Mouse (Mus musculus): ENCODE data around the gene Efl1. TPM values are rescaled to one million over a fixed set of nuclear protein-coding genes. Genes with fewer than 3 reads are reported as not detected.
A peak's percentile ranks its signal among the peaks of the same experiment; 100 is the strongest.

Gene Efl1
- polyA plus RNA-seq, 1 experiment = 5.5 TPM

DNA sequence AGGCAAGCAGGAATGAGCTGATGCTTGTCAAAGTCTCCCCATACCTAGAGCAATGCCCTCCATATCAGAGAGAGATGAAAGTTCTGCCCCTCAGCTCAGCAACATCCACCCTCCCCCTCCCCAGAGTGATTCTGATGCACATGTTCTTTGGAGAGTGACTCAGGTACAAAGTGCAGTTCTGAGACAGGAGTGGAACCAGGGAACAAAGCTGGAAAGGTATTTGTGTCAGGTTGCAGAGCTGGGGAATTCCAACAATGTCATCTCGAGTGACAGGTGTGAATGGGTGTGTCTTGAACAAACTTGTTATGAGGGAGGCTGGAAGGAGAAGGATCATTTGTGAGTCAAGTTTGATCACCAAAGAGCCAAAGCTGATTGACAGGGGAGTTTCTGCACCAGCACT lies 146.1 kb downstream of the Efl1 start:
- WGBS = 43% methylated on average over 1 of the region's 1 CpGs
- Histone ChIP-seq H3K4me3 (replicated peaks; ENCODE audit: extremely low read depth, low read depth, low read length) (no peak overlapping the region), H3K4me1 (ENCODE audit: control insufficient read depth, insufficient read depth, low read length) (no peaks in the 10 kb centered on the region)
- no peak for TF ChIP-seq CTCF (IDR thresholded peaks at IDR 0.05; ENCODE audit: insufficient read depth, low read length)
- TF ChIP-seq POLR2A (IDR thresholded peaks at IDR 0.05; ENCODE audit: borderline replicate concordance, extremely low read depth, low read depth, low read length) = no peak
- peak; percentile 17 for DNase-seq

DNA sequence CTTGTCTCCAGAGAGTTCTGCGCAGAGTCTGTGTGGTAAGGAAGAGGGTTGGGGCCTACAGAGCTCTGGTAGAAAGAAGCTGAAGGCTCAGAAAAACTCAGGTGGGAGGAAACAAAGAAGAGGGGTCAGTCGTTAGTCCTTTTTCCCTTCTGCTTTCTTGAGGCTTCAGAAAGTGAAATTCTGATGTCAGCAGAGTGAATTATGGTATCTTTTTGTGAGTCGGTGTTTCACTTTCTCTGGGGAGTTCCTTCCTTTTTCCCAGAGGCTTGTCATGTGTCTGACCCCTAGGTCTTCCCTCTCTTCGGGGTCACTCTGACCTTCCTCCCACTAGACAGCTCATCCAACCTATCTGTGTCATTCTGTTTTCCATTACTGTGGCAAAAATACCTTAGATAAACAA lies 153.8 kb downstream of the Efl1 start:
- H3K4me3 ChIP-seq (replicated peaks; ENCODE audit: extremely low read depth, low read depth, low read length) = no peak overlapping the region
- no peaks in the 10 kb centered on the region for H3K4me1 ChIP-seq (ENCODE audit: control insufficient read depth, insufficient read depth, low read length)
- WGBS = 46% methylated on average over 4 of the region's 4 CpGs
- TF ChIP-seq CTCF (IDR thresholded peaks at IDR 0.05; ENCODE audit: insufficient read depth, low read length) (no peak), POLR2A (IDR thresholded peaks at IDR 0.05; ENCODE audit: borderline replicate concordance, extremely low read depth, low read depth, low read length) (no peak)
- DNase-seq = no peak

DNA sequence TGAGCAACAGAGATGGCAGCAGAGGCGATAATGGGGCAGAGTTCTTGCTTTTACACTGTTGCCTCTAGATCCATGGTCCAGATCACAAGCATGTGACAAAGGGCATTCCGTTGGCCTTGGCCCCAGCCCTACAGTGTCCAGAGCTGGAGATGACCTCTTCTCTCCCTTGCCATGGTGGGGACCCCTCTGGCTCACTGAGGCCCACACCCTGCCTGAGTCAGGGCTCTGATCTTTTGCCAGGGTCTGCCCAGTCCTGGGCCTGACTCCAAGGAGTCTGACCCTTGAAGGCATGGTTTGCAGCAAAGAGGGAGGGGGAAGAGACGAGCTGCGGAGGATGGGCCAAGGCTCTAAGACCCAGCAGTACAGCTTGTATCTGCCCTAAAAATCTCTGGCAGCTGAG lies 159.8 kb downstream of the Efl1 start:
- TF ChIP-seq CTCF (IDR thresholded peaks at IDR 0.05; ENCODE audit: insufficient read depth, low read length) (no peak), POLR2A (IDR thresholded peaks at IDR 0.05; ENCODE audit: borderline replicate concordance, extremely low read depth, low read depth, low read length) (no peak)
- Histone ChIP-seq H3K4me3 (replicated peaks; ENCODE audit: extremely low read depth, low read depth, low read length) (no peak overlapping the region), H3K4me1 (ENCODE audit: control insufficient read depth, insufficient read depth, low read length) (no peaks in the 10 kb centered on the region)
- 58% methylated on average over 4 of the region's 4 CpGs for WGBS
- no peak for DNase-seq

DNA sequence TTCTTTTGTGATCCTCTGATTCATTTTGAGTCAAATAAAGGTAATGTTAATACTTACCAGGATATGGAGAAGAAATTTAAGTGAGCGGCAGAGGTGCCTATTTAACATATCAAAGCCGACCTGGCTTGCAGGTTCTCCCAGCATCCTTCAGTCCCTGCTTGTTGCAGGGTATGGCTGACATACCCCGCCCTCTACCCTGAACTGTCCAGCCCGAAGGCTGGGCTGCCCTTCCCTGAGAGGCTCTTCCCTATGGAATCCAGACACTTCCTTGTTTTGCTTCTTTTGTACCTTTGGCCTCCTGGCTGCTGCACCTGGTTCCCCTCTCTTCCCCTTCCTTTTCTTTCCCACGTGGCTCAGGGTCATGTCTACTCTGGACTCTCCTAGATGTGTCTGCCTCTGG lies 160.7 kb downstream of the Efl1 start:
- WGBS = 66% methylated on average over 5 of the region's 5 CpGs
- Histone ChIP-seq H3K4me1 (ENCODE audit: control insufficient read depth, insufficient read depth, low read length) (no peaks in the 10 kb centered on the region), H3K4me3 (replicated peaks; ENCODE audit: extremely low read depth, low read depth, low read length) (no peak overlapping the region)
- no peak for DNase-seq
- TF ChIP-seq CTCF (IDR thresholded peaks at IDR 0.05; ENCODE audit: insufficient read depth, low read length) (no peak), POLR2A (IDR thresholded peaks at IDR 0.05; ENCODE audit: borderline replicate concordance, extremely low read depth, low read depth, low read length) (no peak)

DNA sequence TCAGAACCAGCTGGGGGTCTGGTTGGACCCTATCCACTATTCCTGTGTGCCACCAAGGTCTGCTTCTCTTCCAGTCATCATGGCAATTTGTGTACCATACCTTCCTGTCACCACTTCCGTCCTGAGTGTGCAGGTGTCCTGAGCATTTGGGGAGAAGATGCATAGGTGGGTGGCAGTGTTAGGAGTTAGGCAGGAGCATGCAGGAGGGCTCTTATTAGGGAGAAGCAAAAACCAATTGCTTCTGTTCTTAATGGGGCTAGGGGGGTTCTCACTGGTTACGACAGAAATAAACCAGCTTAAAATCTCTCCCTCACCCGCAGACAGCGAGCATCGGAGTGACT lies 162.4 kb downstream of the Efl1 start:
- WGBS = 63% methylated on average over 5 of the region's 5 CpGs
- TF ChIP-seq CTCF (IDR thresholded peaks at IDR 0.05; ENCODE audit: insufficient read depth, low read length) (no peak), POLR2A (IDR thresholded peaks at IDR 0.05; ENCODE audit: borderline replicate concordance, extremely low read depth, low read depth, low read length) (no peak)

DNA sequence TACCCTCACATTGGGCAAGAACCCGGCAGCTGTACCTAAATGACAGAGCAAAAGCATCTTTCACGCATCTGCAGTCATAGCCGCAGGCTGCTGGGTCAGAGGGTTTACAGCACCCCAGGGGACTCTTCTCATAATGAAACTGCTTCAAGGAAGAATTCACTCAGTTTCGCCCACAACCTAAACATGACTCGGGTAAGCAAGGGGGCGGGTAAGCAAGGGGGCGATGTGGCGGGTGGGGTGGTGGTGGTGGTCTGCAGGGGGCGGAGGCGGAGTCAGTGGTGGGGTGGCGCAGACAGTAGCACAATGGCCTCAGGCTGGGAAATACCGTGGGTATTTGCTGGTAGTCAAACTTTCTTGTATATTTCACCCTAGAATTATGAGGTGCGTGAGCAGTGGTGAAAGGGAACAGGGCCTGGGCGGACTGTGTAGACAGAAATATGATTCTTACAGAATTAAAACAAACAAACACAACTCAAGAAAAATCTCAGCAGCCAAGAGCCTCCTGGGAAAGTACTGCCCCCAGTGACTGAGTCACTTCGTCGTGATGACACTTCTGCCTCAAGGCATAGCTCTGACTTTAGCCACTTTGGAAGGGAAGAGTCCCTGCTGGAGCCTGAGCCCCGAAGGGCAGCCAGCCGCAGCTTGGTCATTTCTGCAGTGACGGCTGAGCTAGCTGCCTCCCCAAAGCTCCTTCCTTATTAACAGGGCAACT lies 162.9 kb downstream of the Efl1 start:
- no peaks in the 10 kb centered on the region for H3K4me1 ChIP-seq (ENCODE audit: control insufficient read depth, insufficient read depth, low read length)
- WGBS = 41% methylated on average over 19 of the region's 19 CpGs
- no peak for TF ChIP-seq POLR2A (IDR thresholded peaks at IDR 0.05; ENCODE audit: borderline replicate concordance, extremely low read depth, low read depth, low read length)
- TF ChIP-seq CTCF (IDR thresholded peaks at IDR 0.05; ENCODE audit: insufficient read depth, low read length) = no peak
- DNase-seq = no peak
- H3K4me3 ChIP-seq (replicated peaks; ENCODE audit: extremely low read depth, low read depth, low read length) = no peak overlapping the region

More for the DNA sequence above, 162.4 kb downstream of the Efl1 start:
- no peak for DNase-seq
- H3K4me3 ChIP-seq (replicated peaks; ENCODE audit: extremely low read depth, low read depth, low read length) = no peak overlapping the region
- H3K4me1 ChIP-seq (ENCODE audit: control insufficient read depth, insufficient read depth, low read length) = no peaks in the 10 kb centered on the region

DNA sequence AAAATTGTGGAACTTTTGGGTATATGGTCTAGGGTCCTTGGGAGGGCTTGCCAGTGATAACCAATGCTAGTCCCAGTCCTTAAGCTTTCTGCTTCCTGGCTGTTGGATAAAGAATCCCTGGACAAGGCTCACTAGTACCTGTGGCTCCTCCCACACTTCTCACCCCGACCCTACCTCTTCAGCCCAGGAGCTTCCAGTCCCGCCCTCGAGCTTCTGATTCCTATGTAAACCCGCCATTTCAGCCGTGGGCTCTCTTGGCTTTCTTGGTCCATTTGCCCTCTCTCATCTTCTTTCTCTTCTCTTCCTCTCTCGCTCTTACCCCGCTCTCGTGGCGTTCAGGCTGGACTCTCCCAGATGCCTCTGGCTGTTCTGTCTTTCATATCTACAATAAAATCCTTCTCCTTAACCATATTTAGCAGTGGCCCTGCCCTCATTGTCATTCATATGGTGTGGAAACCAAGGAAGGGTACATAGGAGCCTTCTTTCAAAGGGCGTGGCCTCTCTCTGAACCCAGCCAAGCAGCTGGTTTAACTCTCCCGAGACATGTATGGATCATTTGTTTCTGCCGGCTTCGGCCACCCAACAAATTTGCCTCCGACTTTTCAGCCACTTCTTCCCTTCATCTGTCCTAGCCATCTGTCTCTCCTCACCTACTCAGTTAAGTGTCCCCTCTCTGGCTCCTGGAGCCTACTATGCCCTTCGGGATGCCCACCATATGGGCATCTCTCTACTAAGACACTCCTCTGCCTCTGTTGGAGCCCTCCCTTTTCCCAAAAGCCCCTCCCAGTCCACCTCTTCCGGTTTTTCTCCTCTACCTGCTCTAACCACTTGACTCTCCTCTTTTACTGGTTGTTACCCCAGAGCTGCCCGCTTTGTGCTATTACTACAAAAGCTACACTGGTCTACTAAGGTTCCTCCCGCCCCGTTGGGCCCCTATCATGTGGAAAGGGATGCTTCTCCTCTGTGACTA lies 164.1 kb downstream of the Efl1 start:
- TF ChIP-seq CTCF (IDR thresholded peaks at IDR 0.05; ENCODE audit: insufficient read depth, low read length) (no peak), POLR2A (IDR thresholded peaks at IDR 0.05; ENCODE audit: borderline replicate concordance, extremely low read depth, low read depth, low read length) (no peak)
- 76% methylated on average over 19 of the region's 19 CpGs for WGBS
- Histone ChIP-seq H3K4me3 (replicated peaks; ENCODE audit: extremely low read depth, low read depth, low read length) (no peak overlapping the region), H3K4me1 (ENCODE audit: control insufficient read depth, insufficient read depth, low read length) (no peaks in the 10 kb centered on the region)
- DNase-seq = no peak

DNA sequence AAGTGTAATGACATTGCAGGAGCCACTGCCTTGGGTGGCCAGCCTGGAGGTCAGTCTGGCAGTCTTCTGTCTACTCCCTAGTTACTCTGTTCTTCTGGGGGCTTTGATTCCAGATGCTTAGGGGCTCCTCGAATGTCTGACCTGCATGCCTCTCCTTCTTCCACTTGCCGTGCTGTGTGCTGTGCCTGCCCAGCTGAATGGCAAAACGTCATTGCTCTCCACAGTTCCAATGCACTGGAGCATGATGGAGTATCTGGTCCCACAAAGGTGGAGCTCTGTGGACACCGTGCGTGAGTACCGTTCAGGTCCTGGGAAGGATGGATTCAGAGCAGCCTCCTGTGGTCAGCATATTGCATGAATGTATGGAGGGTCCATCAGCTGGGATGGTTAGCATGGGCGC lies 171.1 kb downstream of the Efl1 start:
- DNase-seq = no peak
- Histone ChIP-seq H3K4me3 (replicated peaks; ENCODE audit: extremely low read depth, low read depth, low read length) (no peak overlapping the region), H3K4me1 (ENCODE audit: control insufficient read depth, insufficient read depth, low read length) (no peaks in the 10 kb centered on the region)
- no peak for TF ChIP-seq CTCF (IDR thresholded peaks at IDR 0.05; ENCODE audit: insufficient read depth, low read length)
- no peak for TF ChIP-seq POLR2A (IDR thresholded peaks at IDR 0.05; ENCODE audit: borderline replicate concordance, extremely low read depth, low read depth, low read length)
- 95% methylated on average over 7 of the region's 7 CpGs for WGBS

DNA sequence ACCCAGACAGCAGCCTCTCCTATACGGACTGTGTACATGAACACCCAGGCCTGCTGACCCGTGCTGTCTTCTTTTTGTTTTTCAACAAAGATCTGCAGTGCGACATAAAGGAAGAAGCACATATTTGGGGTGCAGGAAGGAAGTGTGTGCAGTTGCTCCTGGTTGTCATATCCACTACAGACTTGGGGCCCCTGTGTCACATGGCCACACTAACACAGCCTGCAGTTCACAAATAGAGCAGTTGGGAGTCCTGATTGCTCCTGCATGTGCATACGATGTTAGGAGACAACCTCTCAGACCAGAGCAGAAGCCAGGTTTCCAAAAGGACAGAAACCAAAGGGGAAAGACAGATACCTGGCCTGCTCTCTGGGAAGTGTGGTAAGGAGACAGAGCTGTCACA lies 172.2 kb downstream of the Efl1 start:
- Histone ChIP-seq H3K4me1 (ENCODE audit: control insufficient read depth, insufficient read depth, low read length) (no peaks in the 10 kb centered on the region), H3K4me3 (replicated peaks; ENCODE audit: extremely low read depth, low read depth, low read length) (no peak overlapping the region)
- TF ChIP-seq POLR2A (IDR thresholded peaks at IDR 0.05; ENCODE audit: borderline replicate concordance, extremely low read depth, low read depth, low read length) (no peak), CTCF (IDR thresholded peaks at IDR 0.05; ENCODE audit: insufficient read depth, low read length) (no peak)
- no peak for DNase-seq
- 41% methylated on average over 4 of the region's 4 CpGs for WGBS
